Mouse (Mus musculus) hindbrain, embryonic 14.5 days (tissue): ENCODE data around the gene Tas2r140. TPM values are rescaled to one million over a fixed set of nuclear protein-coding genes. Genes with fewer than 3 reads are reported as not detected.

ENCODE experiments used
- ATAC-seq: fragments of 200-750 bp; cut with Nextera tagmentation; 2 replicates; pipeline ENCODE4 v1.8.0; 2017; ENCODE audit warnings: moderate number of reproducible peaks, mild to moderate bottlenecking, moderate TSS enrichment, moderate library complexity; ENCODE audit not compliant: low FRiP score
- DNase-seq: peaks from one replicate; pipeline ENCODE4 v3.0.0-alpha.2; 2015; ENCODE audit warnings: low spot score
- H3K27ac ChIP-seq: fragments of 300-500 bp; sonication (generic); 2 replicates; pipeline ENCODE4 v1.5.1; 2014; ENCODE audit warnings: mild to moderate bottlenecking, moderate library complexity
- H3K27me3 ChIP-seq: fragments of 300-500 bp; sonication (generic); 2 replicates; pipeline ENCODE4 v1.6.1; 2014; ENCODE audit warnings: mild to moderate bottlenecking, low read length, mixed read lengths; ENCODE audit not compliant: control insufficient read depth, insufficient read depth
- H3K36me3 ChIP-seq: fragments of 300-500 bp; sonication (generic); replicated peaks from 2 replicates; pipeline ENCODE4 v1.6.1; 2014; ENCODE audit not compliant: control insufficient read depth, insufficient read depth
- H3K4me1 ChIP-seq: fragments of 300-500 bp; sonication (generic); replicated peaks from 2 replicates; pipeline ENCODE4 v1.6.1; 2014; ENCODE audit warnings: antibody characterized with exemption, low read length, mixed read lengths; ENCODE audit not compliant: control insufficient read depth, insufficient read depth
- H3K4me2 ChIP-seq: fragments of 300-500 bp; sonication (generic); replicated peaks from 2 replicates; pipeline ENCODE4 v1.6.1; 2014; ENCODE audit warnings: mild to moderate bottlenecking, moderate library complexity
- H3K4me3 ChIP-seq: fragments of 300-500 bp; sonication (generic); replicated peaks from 2 replicates; pipeline ENCODE4 v1.5.1; 2014; ENCODE audit warnings: mild to moderate bottlenecking, low read length
- H3K9ac ChIP-seq: fragments of 300-500 bp; sonication (generic); 2 replicates; pipeline ENCODE4 v1.6.1; 2014
- H3K9me3 ChIP-seq: fragments of 300-500 bp; sonication (generic); 2 replicates; pipeline ENCODE4 v1.6.1; 2016; ENCODE audit warnings: low read length; ENCODE audit not compliant: control insufficient read depth
- WGBS: fragments of 180-500 bp; shearing (Covaris S2); extraction: QIAGEN DNeasy Blood & Tissue Kit; methylation state at CpG from one replicate; pipeline ENCODE4 v1.1.7; 2014; 5-methylcytosine and 5-hydroxymethylcytosine counted together
- polyA plus RNA-seq: library from polyadenylated mRNA; unstranded; fragments of >200 nt; fragmentation: Nextera tagmentation; extraction: Ambion mirVana; gene quantifications from 2 replicates; pipeline ENCODE4 v1.2.1, GENCODE M21; 2014

Gene Tas2r140
- not detected in 2 replicates for polyA plus RNA-seq

- DNase-seq: no peak
- Histone ChIP-seq H3K4me2 (no peak within 1 kb of the TSS), H3K9me3 (no peaks in the 10 kb centered on the region), H3K36me3 (no peaks in the 10 kb centered on the region), H3K4me1 (no peaks in the 10 kb centered on the region), H3K27ac (no peak within 1 kb of the TSS), H3K27me3 (no peaks in the 10 kb centered on the region), H3K9ac (no peak within 1 kb of the TSS), H3K4me3 (no peak within 1 kb of the TSS)
- no peak for ATAC-seq
Observed at GRCm38 (mm10) chr6:133055716-133056115, at the start of gene Tas2r140. Tas2r140 (minus strand) TSS chr6:133055816.

GRCm38 (mm10) chr6:133104609-133104921 is 48.9 kb upstream of the Tas2r140 start, which contains the start of gene Smim10l1:
Smim10l1 (plus strand) TSS chr6:133104909.
- ATAC-seq (no peak), DNase-seq (no peak)
- Histone ChIP-seq H3K4me2 (peak within 1 kb of the TSS; percentile 71), H3K4me3 (peak within 1 kb of the TSS; percentile 66), H3K4me1 (peaks cover 12% of the 10 kb centered on the region), H3K36me3 (peaks cover 5% of the 10 kb centered on the region; the same call in 1 of the 2 replicates), H3K27ac (peak within 1 kb of the TSS; percentile 98), H3K9ac (peak within 1 kb of the TSS; percentile 89), H3K27me3 (0 out of 2 replicates have a peak, but pooled peaks cover 2% of the 10 kb centered on the region), H3K9me3 (no peaks in the 10 kb centered on the region)

- no peak overlapping the region for H3K27ac ChIP-seq
- H3K4me3 ChIP-seq: no peak overlapping the region
- WGBS: 70% methylated on average over 1 of the region's 1 CpGs
- H3K9me3 ChIP-seq: no peaks in the 10 kb centered on the region
- H3K36me3 ChIP-seq: no peaks in the 10 kb centered on the region
- no peak for DNase-seq
- no peak for ATAC-seq
- no peak overlapping the region for H3K4me2 ChIP-seq
- H3K27me3 ChIP-seq: 0 out of 2 replicates have a peak, but pooled peaks cover 2% of the 10 kb centered on the region
- H3K9ac ChIP-seq: no peak overlapping the region
- peaks cover 9% of the 10 kb centered on the region for H3K4me1 ChIP-seq
Observed at GRCm38 (mm10) chr6:133102430-133102829, 46.8 kb upstream of the Tas2r140 start.

GRCm38 (mm10) chr6:133092226-133092625 is 36.6 kb upstream of the Tas2r140 start:
- 72% methylated on average over 8 of the region's 8 CpGs for WGBS
- H3K36me3 ChIP-seq: no peaks in the 10 kb centered on the region
- H3K4me1 ChIP-seq: no peaks in the 10 kb centered on the region
- no peak overlapping the region for H3K4me3 ChIP-seq
- no peak for DNase-seq
- ATAC-seq: no peak
- no peaks in the 10 kb centered on the region for H3K27me3 ChIP-seq
- no peaks in the 10 kb centered on the region for H3K9me3 ChIP-seq
- H3K9ac ChIP-seq: no peak overlapping the region
- no peak overlapping the region for H3K4me2 ChIP-seq
- no peak overlapping the region for H3K27ac ChIP-seq

DNA sequence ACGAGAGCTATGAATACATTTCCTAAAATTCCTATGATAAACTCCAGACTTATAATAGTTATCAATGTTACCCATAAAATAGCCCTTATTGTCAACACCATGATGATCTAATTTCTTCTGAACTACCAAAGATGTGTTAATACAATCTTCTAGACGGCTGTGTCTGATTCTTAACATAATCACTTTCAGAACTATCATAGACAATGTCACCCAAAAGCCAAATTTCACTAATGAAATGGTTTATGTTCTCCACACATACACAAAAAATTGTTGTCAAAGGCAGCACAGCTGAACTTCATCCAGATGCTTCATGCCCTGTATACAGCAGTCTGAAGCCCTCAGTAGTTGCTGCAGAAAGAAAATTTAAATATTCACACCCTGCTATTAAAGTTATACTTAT is 18.6 kb downstream of the Tas2r140 start, which contains the start of gene Tas2r103:
Gene Tas2r103, minus strand, starts transcription at position 101 of the 400 bp plus-strand sequence.
- no peaks in the 10 kb centered on the region for H3K9me3 ChIP-seq
- no peaks in the 10 kb centered on the region for H3K36me3 ChIP-seq
- no peaks in the 10 kb centered on the region for H3K4me1 ChIP-seq
- H3K4me3 ChIP-seq: no peak within 1 kb of the TSS
- no peak within 1 kb of the TSS for H3K4me2 ChIP-seq
- H3K9ac ChIP-seq: no peak within 1 kb of the TSS
- WGBS: 81% methylated on average over 2 of the region's 2 CpGs
- DNase-seq (no peak), ATAC-seq (no peak)
- H3K27ac ChIP-seq: no peak within 1 kb of the TSS
- H3K27me3 ChIP-seq: no peaks in the 10 kb centered on the region

Other genes with a start within 250 kb of the Tas2r140 start
- gene Tas2r123, start 208.7 kb downstream of the Tas2r140 start, polyA plus RNA-seq: not detected in 2 replicates
- not detected in 2 replicates for gene Tas2r116, start 200.4 kb downstream of the Tas2r140 start, polyA plus RNA-seq
- not detected in 2 replicates for gene Tas2r110, start 187.8 kb downstream of the Tas2r140 start, polyA plus RNA-seq
- not detected in 2 replicates for gene Tas2r113, start 162.8 kb downstream of the Tas2r140 start, polyA plus RNA-seq
- gene Tas2r125, start 146.2 kb downstream of the Tas2r140 start, polyA plus RNA-seq: not detected in 2 replicates
- not detected in 2 replicates for gene Tas2r129, start 104.7 kb downstream of the Tas2r140 start, polyA plus RNA-seq
- not detected in 2 replicates for gene Tas2r131, start 97.9 kb downstream of the Tas2r140 start, polyA plus RNA-seq
- not detected in 2 replicates for gene Tas2r109, start 74.9 kb downstream of the Tas2r140 start, polyA plus RNA-seq
- not detected in 2 replicates for gene Tas2r103, start 18.7 kb downstream of the Tas2r140 start, polyA plus RNA-seq
- gene Smim10l1, start 49.1 kb upstream of the Tas2r140 start, polyA plus RNA-seq: 113 and 117 TPM in 2 replicates
- gene 5530400C23Rik, start 236.4 kb upstream of the Tas2r140 start, polyA plus RNA-seq: not detected in 2 replicates